Mouse (Mus musculus): Measurements from ENCODE around the gene Klk13. TPM values are rescaled to one million over a fixed set of nuclear protein-coding genes. Genes with fewer than 3 reads are reported as not detected.
A peak's percentile ranks its signal among the peaks of the same experiment; 100 is the strongest.
"Not testable (repeated sequence)": the region's sequence is repeated elsewhere in the genome, so short reads cannot be mapped to it uniquely, and the experiment has no call there.

Klk13 gene
- polyA plus RNA-seq (2015; fragmentation: Nextera tagmentation; extraction: Ambion mirVana): 0.29 and 0.58 TPM in 2 replicates

- H3K4me1 ChIP-seq (ENCODE audit: insufficient read depth, low read length): peaks cover 13% of the 10 kb centered on the region
- no peaks in the 10 kb centered on the region for H3K36me3 ChIP-seq (ENCODE audit: insufficient read depth, low read length)
- 61% methylated on average over 4 of the region's 4 CpGs for WGBS
- peak within 1 kb of the TSS; percentile 36 for H3K4me2 ChIP-seq (replicated peaks; ENCODE audit: low read depth, low read length)
- no peak for ATAC-seq (ENCODE audit: low FRiP score, low TSS enrichment)
- H3K9ac ChIP-seq (replicated peaks; ENCODE audit: low read length): no peak within 1 kb of the TSS
- H3K4me3 ChIP-seq (ENCODE audit: low read length): no peak within 1 kb of the TSS
- no peaks in the 10 kb centered on the region for H3K9me3 ChIP-seq (ENCODE audit: low read length)
- no peak within 1 kb of the TSS for H3K27ac ChIP-seq (ENCODE audit: low read length)
- H3K27me3 ChIP-seq (ENCODE audit: insufficient read depth, low read length): no peaks in the 10 kb centered on the region; the same call in 1 of the 2 replicates
Observed at GRCm38 (mm10) chr7:43712267-43712666, at the start of gene Klk13. TSS of gene Klk13 (plus strand) at chr7:43712567.

GRCm38 (mm10) chr7:43662804-43663203 is 49.6 kb upstream of the Klk13 start:
- Histone ChIP-seq H3K4me2 (replicated peaks; ENCODE audit: low read depth, low read length) (no peak overlapping the region), H3K4me3 (ENCODE audit: low read length) (no peak overlapping the region), H3K27ac (ENCODE audit: low read length) (no peak overlapping the region), H3K36me3 (ENCODE audit: insufficient read depth, low read length) (no peaks in the 10 kb centered on the region), H3K27me3 (ENCODE audit: insufficient read depth, low read length) (no peaks in the 10 kb centered on the region), H3K9ac (replicated peaks; ENCODE audit: low read length) (no peak overlapping the region), H3K4me1 (ENCODE audit: insufficient read depth, low read length) (no peaks in the 10 kb centered on the region), H3K9me3 (ENCODE audit: low read length) (no peaks in the 10 kb centered on the region)
- 91% methylated on average over 1 of the region's 1 CpGs for WGBS
- ATAC-seq (ENCODE audit: low FRiP score, low TSS enrichment): no peak

GRCm38 (mm10) chr7:43667221-43667620 is 45.1 kb upstream of the Klk13 start:
- ATAC-seq (ENCODE audit: low FRiP score, low TSS enrichment); H3K9ac ChIP-seq (replicated peaks; ENCODE audit: low read length); H3K36me3 ChIP-seq (ENCODE audit: insufficient read depth, low read length); H3K4me1 ChIP-seq (ENCODE audit: insufficient read depth, low read length); H3K9me3 ChIP-seq (ENCODE audit: low read length); H3K4me2 ChIP-seq (replicated peaks; ENCODE audit: low read depth, low read length); H3K27ac ChIP-seq (ENCODE audit: low read length); H3K4me3 ChIP-seq (ENCODE audit: low read length); H3K27me3 ChIP-seq (ENCODE audit: insufficient read depth, low read length): not testable (repeated sequence)
- WGBS: 88% methylated on average over 4 of the region's 4 CpGs

GRCm38 (mm10) chr7:43668582-43668981 is 43.8 kb upstream of the Klk13 start:
- Histone ChIP-seq H3K4me1 (ENCODE audit: insufficient read depth, low read length) (peaks cover 8% of the 10 kb centered on the region), H3K36me3 (ENCODE audit: insufficient read depth, low read length) (no peaks in the 10 kb centered on the region), H3K9me3 (ENCODE audit: low read length) (no peaks in the 10 kb centered on the region), H3K27ac (ENCODE audit: low read length) (no peak overlapping the region), H3K9ac (replicated peaks; ENCODE audit: low read length) (no peak overlapping the region), H3K27me3 (ENCODE audit: insufficient read depth, low read length) (no peaks in the 10 kb centered on the region), H3K4me3 (ENCODE audit: low read length) (no peak overlapping the region), H3K4me2 (replicated peaks; ENCODE audit: low read depth, low read length) (no peak overlapping the region)
- ATAC-seq (ENCODE audit: low FRiP score, low TSS enrichment): no peak
- WGBS: 16% methylated on average over 3 of the region's 3 CpGs

GRCm38 (mm10) chr7:43671064-43671808 is 41.1 kb upstream of the Klk13 start:
- peaks cover 8% of the 10 kb centered on the region for H3K4me1 ChIP-seq (ENCODE audit: insufficient read depth, low read length)
- H3K4me3 ChIP-seq (ENCODE audit: low read length): peak overlapping the region; percentile 67
- WGBS: 71% methylated on average over 11 of the region's 11 CpGs
- H3K9ac ChIP-seq (replicated peaks; ENCODE audit: low read length): peak overlapping the region; percentile 61
- 0 out of 2 replicates have a peak, but pooled peaks cover under 1% of the 10 kb centered on the region for H3K9me3 ChIP-seq (ENCODE audit: low read length)
- H3K4me2 ChIP-seq (replicated peaks; ENCODE audit: low read depth, low read length): peak overlapping the region; percentile 46
- H3K27me3 ChIP-seq (ENCODE audit: insufficient read depth, low read length): no peaks in the 10 kb centered on the region
- peaks cover 25% of the 10 kb centered on the region for H3K36me3 ChIP-seq (ENCODE audit: insufficient read depth, low read length)
- H3K27ac ChIP-seq (ENCODE audit: low read length): no peak overlapping the region
- peak; percentile 50 for ATAC-seq (ENCODE audit: low FRiP score, low TSS enrichment)

GRCm38 (mm10) chr7:43671809-43672580 is 40.4 kb upstream of the Klk13 start, which contains the start of gene Ctu1:
TSS of gene Ctu1 (plus strand) at chr7:43672016.
- Histone ChIP-seq H3K4me1 (ENCODE audit: insufficient read depth, low read length) (peaks cover 8% of the 10 kb centered on the region), H3K36me3 (ENCODE audit: insufficient read depth, low read length) (peaks cover 32% of the 10 kb centered on the region), H3K27me3 (ENCODE audit: insufficient read depth, low read length) (no peaks in the 10 kb centered on the region), H3K27ac (ENCODE audit: low read length) (peak within 1 kb of the TSS; percentile 71), H3K9me3 (ENCODE audit: low read length) (0 out of 2 replicates have a peak, but pooled peaks cover 5% of the 10 kb centered on the region), H3K9ac (replicated peaks; ENCODE audit: low read length) (peak within 1 kb of the TSS; percentile 76), H3K4me2 (replicated peaks; ENCODE audit: low read depth, low read length) (peak within 1 kb of the TSS; percentile 84), H3K4me3 (ENCODE audit: low read length) (peak within 1 kb of the TSS; percentile 67)
- ATAC-seq (ENCODE audit: low FRiP score, low TSS enrichment): peak; percentile 96
- WGBS: under 1% methylated on average over 26 of the region's 26 CpGs

- Histone ChIP-seq H3K36me3 (ENCODE audit: insufficient read depth, low read length) (peaks cover 40% of the 10 kb centered on the region), H3K4me1 (ENCODE audit: insufficient read depth, low read length) (peaks cover 8% of the 10 kb centered on the region), H3K9ac (replicated peaks; ENCODE audit: low read length) (peak overlapping the region; percentile 76), H3K27ac (ENCODE audit: low read length) (peak overlapping the region; percentile 71), H3K4me2 (replicated peaks; ENCODE audit: low read depth, low read length) (peak overlapping the region; percentile 84), H3K27me3 (ENCODE audit: insufficient read depth, low read length) (no peaks in the 10 kb centered on the region), H3K9me3 (ENCODE audit: low read length) (0 out of 2 replicates have a peak, but pooled peaks cover 5% of the 10 kb centered on the region), H3K4me3 (ENCODE audit: low read length) (peak overlapping the region; percentile 67)
- peak; percentile 4; the same call in 1 of the 2 replicates for ATAC-seq (ENCODE audit: low FRiP score, low TSS enrichment)
- WGBS: 4% methylated on average over 10 of the region's 10 CpGs
Observed at GRCm38 (mm10) chr7:43672581-43673260, 39.6 kb upstream of the Klk13 start.

GRCm38 (mm10) chr7:43675091-43675490 is 37.3 kb upstream of the Klk13 start:
- Histone ChIP-seq H3K4me1 (ENCODE audit: insufficient read depth, low read length) (peaks cover 8% of the 10 kb centered on the region), H3K27ac (ENCODE audit: low read length) (no peak overlapping the region), H3K4me2 (replicated peaks; ENCODE audit: low read depth, low read length) (no peak overlapping the region), H3K36me3 (ENCODE audit: insufficient read depth, low read length) (peaks cover 47% of the 10 kb centered on the region), H3K9me3 (ENCODE audit: low read length) (0 out of 2 replicates have a peak, but pooled peaks cover 5% of the 10 kb centered on the region), H3K9ac (replicated peaks; ENCODE audit: low read length) (no peak overlapping the region), H3K4me3 (ENCODE audit: low read length) (no peak overlapping the region), H3K27me3 (ENCODE audit: insufficient read depth, low read length) (no peaks in the 10 kb centered on the region)
- no peak for ATAC-seq (ENCODE audit: low FRiP score, low TSS enrichment)
- 96% methylated on average over 24 of the region's 32 CpGs for WGBS

- Histone ChIP-seq H3K4me1 (ENCODE audit: insufficient read depth, low read length) (no peaks in the 10 kb centered on the region), H3K27me3 (ENCODE audit: insufficient read depth, low read length) (no peaks in the 10 kb centered on the region), H3K36me3 (ENCODE audit: insufficient read depth, low read length) (peaks cover 47% of the 10 kb centered on the region), H3K4me3 (ENCODE audit: low read length) (no peak overlapping the region), H3K4me2 (replicated peaks; ENCODE audit: low read depth, low read length) (no peak overlapping the region), H3K9me3 (ENCODE audit: low read length) (0 out of 2 replicates have a peak, but pooled peaks cover 5% of the 10 kb centered on the region), H3K9ac (replicated peaks; ENCODE audit: low read length) (no peak overlapping the region), H3K27ac (ENCODE audit: low read length) (no peak overlapping the region)
- no peak for ATAC-seq (ENCODE audit: low FRiP score, low TSS enrichment)
Observed at GRCm38 (mm10) chr7:43678517-43678916, 33.9 kb upstream of the Klk13 start.

Data from kidney, embryonic 16.5 days (tissue).